Mouse (Mus musculus) lung, embryonic 15.5 days (tissue): Measurements from ENCODE around the gene Pxn. TPM values are rescaled to one million over a fixed set of nuclear protein-coding genes. Genes with fewer than 3 reads are reported as not detected.
A peak's percentile ranks its signal among the peaks of the same experiment; 100 is the strongest.

Source experiments
- ATAC-seq: fragments of 200-750 bp; cut with Nextera tagmentation; 2 replicates; pipeline ENCODE4 v1.8.0; 2017; ENCODE audit warnings: moderate number of reproducible peaks, borderline replicate concordance; ENCODE audit not compliant: low FRiP score, low TSS enrichment; ENCODE audit errors: extremely low read depth
- H3K27ac ChIP-seq: fragments of 300-500 bp; sonication (generic); 2 replicates; pipeline ENCODE4 v1.5.1; 2015; ENCODE audit warnings: moderate library complexity, mild to moderate bottlenecking, inconsistent platforms
- H3K27me3 ChIP-seq: fragments of 300-500 bp; sonication (generic); 2 replicates; pipeline ENCODE4 v1.6.1; 2015; ENCODE audit warnings: inconsistent platforms
- H3K36me3 ChIP-seq: fragments of 300-500 bp; sonication (generic); 2 replicates; pipeline ENCODE4 v1.6.1; 2015; ENCODE audit warnings: inconsistent platforms
- H3K4me1 ChIP-seq: fragments of 300-500 bp; sonication (generic); 2 replicates; pipeline ENCODE4 v1.6.1; 2015; ENCODE audit warnings: inconsistent platforms
- H3K4me2 ChIP-seq: fragments of 300-500 bp; sonication (generic); 2 replicates; pipeline ENCODE4 v1.6.1; 2015; ENCODE audit warnings: inconsistent platforms, mild to moderate bottlenecking, moderate library complexity
- H3K4me3 ChIP-seq: fragments of 300-500 bp; sonication (generic); 2 replicates; pipeline ENCODE4 v1.5.1; 2015; ENCODE audit warnings: mild to moderate bottlenecking, inconsistent platforms
- H3K9ac ChIP-seq: fragments of 300-500 bp; sonication (generic); 2 replicates; pipeline ENCODE4 v1.6.1; 2015; ENCODE audit warnings: inconsistent platforms
- H3K9me3 ChIP-seq: fragments of 300-500 bp; sonication (generic); 2 replicates; pipeline ENCODE4 v1.6.1; 2016; ENCODE audit warnings: inconsistent platforms
- WGBS: fragments of 180-500 bp; shearing (Covaris S2); methylation state at CpG from one replicate; pipeline ENCODE4 v1.1.7; 2015; 5-methylcytosine and 5-hydroxymethylcytosine counted together
- polyA plus RNA-seq: library from polyadenylated mRNA; unstranded; fragments of >200 nt; fragmentation: Nextera tagmentation; extraction: Ambion mirVana; gene quantifications from 2 replicates; pipeline ENCODE4 v1.2.1, GENCODE M21; 2015

Pxn gene
- polyA plus RNA-seq, 1 experiment from 2014 or later, result 58.6 TPM

- Histone ChIP-seq H3K4me3 (no peak overlapping the region), H3K4me2 (no peak overlapping the region), H3K4me1 (peaks cover 19% of the 10 kb centered on the region), H3K27me3 (no peaks in the 10 kb centered on the region), H3K27ac (no peak overlapping the region), H3K9ac (no peak overlapping the region), H3K36me3 (no peaks in the 10 kb centered on the region), H3K9me3 (no peaks in the 10 kb centered on the region)
- WGBS, result 59% methylated on average over 15 of the region's 15 CpGs
- no peak for ATAC-seq
Measured at GRCm38 (mm10) chr5:115479561-115479960, 26.9 kb upstream of the Pxn start.

GRCm38 (mm10) chr5:115480101-115480500 is 26.4 kb upstream of the Pxn start:
- peaks cover 23% of the 10 kb centered on the region for H3K4me1 ChIP-seq
- H3K27me3 ChIP-seq, result no peaks in the 10 kb centered on the region
- no peak overlapping the region for H3K27ac ChIP-seq
- no peak overlapping the region; the same call in 1 of the 2 replicates for H3K9ac ChIP-seq
- no peaks in the 10 kb centered on the region for H3K36me3 ChIP-seq
- H3K4me2 ChIP-seq, result peak overlapping the region; percentile 45
- no peak for ATAC-seq
- H3K9me3 ChIP-seq, result no peaks in the 10 kb centered on the region
- WGBS, result 26% methylated on average over 27 of the region's 27 CpGs
- H3K4me3 ChIP-seq, result peak overlapping the region; percentile 17

- no peak for ATAC-seq
- Histone ChIP-seq H3K4me2 (peak overlapping the region; percentile 28), H3K9ac (no peak overlapping the region), H3K9me3 (no peaks in the 10 kb centered on the region), H3K36me3 (no peaks in the 10 kb centered on the region), H3K27me3 (no peaks in the 10 kb centered on the region), H3K4me3 (no peak overlapping the region), H3K4me1 (peaks cover 17% of the 10 kb centered on the region), H3K27ac (no peak overlapping the region)
- 38% methylated on average over 38 of the region's 38 CpGs for WGBS
Measured at GRCm38 (mm10) chr5:115482390-115483265, 23.8 kb upstream of the Pxn start.

- H3K9me3 ChIP-seq, result no peaks in the 10 kb centered on the region
- H3K4me3 ChIP-seq, result no peak overlapping the region
- no peak overlapping the region for H3K9ac ChIP-seq
- no peaks in the 10 kb centered on the region for H3K27me3 ChIP-seq
- WGBS, result 51% methylated on average over 6 of the region's 6 CpGs
- H3K4me1 ChIP-seq, result peaks cover 18% of the 10 kb centered on the region
- ATAC-seq, result no peak
- H3K27ac ChIP-seq, result no peak overlapping the region
- H3K36me3 ChIP-seq, result no peaks in the 10 kb centered on the region
- H3K4me2 ChIP-seq, result peak overlapping the region; percentile 71; the same call in 1 of the 2 replicates
Measured at GRCm38 (mm10) chr5:115483385-115483784, 23.1 kb upstream of the Pxn start.

- H3K9me3 ChIP-seq, result no peaks in the 10 kb centered on the region
- H3K27ac ChIP-seq, result peak within 1 kb of the TSS; percentile 58
- no peaks in the 10 kb centered on the region for H3K27me3 ChIP-seq
- H3K36me3 ChIP-seq, result no peaks in the 10 kb centered on the region
- 6% methylated on average over 30 of the region's 30 CpGs for WGBS
- H3K4me2 ChIP-seq, result peak within 1 kb of the TSS; percentile 71
- H3K4me1 ChIP-seq, result peaks cover 23% of the 10 kb centered on the region
- H3K9ac ChIP-seq, result peak within 1 kb of the TSS; percentile 65
- peak within 1 kb of the TSS; percentile 50 for H3K4me3 ChIP-seq
- ATAC-seq, result peak; percentile 90
Measured at GRCm38 (mm10) chr5:115483947-115484920, 22.2 kb upstream of the Pxn start, which contains the start of gene Sirt4. Sirt4 (minus strand) TSS chr5:115484725.

GRCm38 (mm10) chr5:115484996-115485395 is 21.5 kb upstream of the Pxn start:
- Histone ChIP-seq H3K27ac (no peak overlapping the region), H3K4me3 (peak overlapping the region; percentile 50), H3K4me2 (peak overlapping the region; percentile 71), H3K36me3 (no peaks in the 10 kb centered on the region), H3K27me3 (no peaks in the 10 kb centered on the region), H3K9ac (peak overlapping the region; percentile 47), H3K4me1 (peaks cover 23% of the 10 kb centered on the region), H3K9me3 (no peaks in the 10 kb centered on the region)
- no peak for ATAC-seq
- WGBS, result 67% methylated on average over 5 of the region's 5 CpGs

- Histone ChIP-seq H3K27ac (no peak overlapping the region), H3K27me3 (no peaks in the 10 kb centered on the region), H3K4me2 (no peak overlapping the region), H3K9me3 (no peaks in the 10 kb centered on the region), H3K4me3 (no peak overlapping the region), H3K9ac (no peak overlapping the region), H3K4me1 (peaks cover 22% of the 10 kb centered on the region), H3K36me3 (no peaks in the 10 kb centered on the region)
- no peak for ATAC-seq
- WGBS, result 69% methylated on average over 18 of the region's 18 CpGs
Measured at GRCm38 (mm10) chr5:115485489-115486205, 20.8 kb upstream of the Pxn start.

- Histone ChIP-seq H3K9ac (no peak overlapping the region), H3K9me3 (no peaks in the 10 kb centered on the region), H3K36me3 (no peaks in the 10 kb centered on the region), H3K4me1 (peaks cover 33% of the 10 kb centered on the region), H3K4me3 (no peak overlapping the region), H3K27ac (no peak overlapping the region), H3K4me2 (no peak overlapping the region), H3K27me3 (no peaks in the 10 kb centered on the region)
- no peak for ATAC-seq
- WGBS, result 47% methylated on average over 4 of the region's 4 CpGs
Measured at GRCm38 (mm10) chr5:115486726-115487125, 19.8 kb upstream of the Pxn start.

- 74% methylated on average over 8 of the region's 8 CpGs for WGBS
- no peaks in the 10 kb centered on the region for H3K9me3 ChIP-seq
- H3K36me3 ChIP-seq, result no peaks in the 10 kb centered on the region
- H3K27ac ChIP-seq, result no peak overlapping the region
- H3K4me3 ChIP-seq, result no peak overlapping the region
- no peak overlapping the region for H3K4me2 ChIP-seq
- H3K27me3 ChIP-seq, result no peaks in the 10 kb centered on the region
- no peak overlapping the region for H3K9ac ChIP-seq
- H3K4me1 ChIP-seq, result peaks cover 35% of the 10 kb centered on the region
- no peak for ATAC-seq
Measured at GRCm38 (mm10) chr5:115487353-115487752, 19.1 kb upstream of the Pxn start.

- Histone ChIP-seq H3K9ac (no peak overlapping the region), H3K9me3 (no peaks in the 10 kb centered on the region), H3K4me1 (peaks cover 36% of the 10 kb centered on the region), H3K27ac (no peak overlapping the region), H3K36me3 (no peaks in the 10 kb centered on the region), H3K4me3 (no peak overlapping the region), H3K4me2 (no peak overlapping the region), H3K27me3 (no peaks in the 10 kb centered on the region)
- WGBS, result 69% methylated on average over 9 of the region's 9 CpGs
- no peak for ATAC-seq
Measured at GRCm38 (mm10) chr5:115487942-115488580, 18.4 kb upstream of the Pxn start.
